ENCODE assay signal across 8 mouse cellular contexts in genomic region chr17:72917241-72918030, GRCm38 (mm10). TPM values are rescaled to one million over a fixed set of nuclear protein-coding genes. Genes with fewer than 3 reads are reported as not detected.
DNase-seq lines count a peak whose midpoint lies in the region; ATAC-seq lines count a peak whose summit lies in the region.

No protein-coding gene starts in this region.

- H3K27ac ChIP-seq in hindbrain, embryonic 13.5 days: peak overlapping the region; percentile 97
- H3K27ac ChIP-seq in macrophage: peak overlapping the region; percentile 69

- H3K79me2 ChIP-seq in macrophage (ENCODE audit: inconsistent target): peaks cover 36% of the 10 kb centered on the region; the same call in 1 of the 2 replicates

- peak; percentile 65 for ATAC-seq in hindbrain, embryonic 13.5 days (ENCODE audit: low FRiP score)

- H3K9me3 ChIP-seq in hindbrain, embryonic 13.5 days: no peaks in the 10 kb centered on the region

- H3K9ac ChIP-seq in hindbrain, embryonic 13.5 days: peak overlapping the region; percentile 97

- peak; percentile 86 for DNase-seq in T-cell, adult 2 months (ENCODE audit: low spot score)
- peak; percentile 62 for DNase-seq in cerebellum, adult 8-10 months
- DNase-seq in frontal cortex, postnatal 14 days (ENCODE audit: low spot score in 2 of 2): peak; percentile 57 to 68
- peak; percentile 45 to 52 for DNase-seq in left cerebral cortex, adult 8-10 months (ENCODE audit: low spot score in 2 of 2)
- peak; percentile 67 to 70 for DNase-seq in right cerebral cortex, postnatal 10 days (ENCODE audit: low spot score in 2 of 2)
- peak; percentile 45 for DNase-seq in yolk sac, embryonic 10.5 days (ENCODE audit: low spot score)

- peaks cover 37% of the 10 kb centered on the region for H3K4me1 ChIP-seq in hindbrain, embryonic 13.5 days (replicated peaks)

- H3K4me2 ChIP-seq in hindbrain, embryonic 13.5 days: peak overlapping the region; percentile 87

- peaks cover 5% of the 10 kb centered on the region for H3K27me3 ChIP-seq in hindbrain, embryonic 13.5 days

- peaks cover 14% of the 10 kb centered on the region for H3K36me3 ChIP-seq in hindbrain, embryonic 13.5 days
- H3K36me3 ChIP-seq in macrophage (ENCODE audit: inconsistent target): peaks cover 16% of the 10 kb centered on the region; the same call in 1 of the 2 replicates

- H3K4me3 ChIP-seq in hindbrain, embryonic 13.5 days: peak overlapping the region; percentile 78
- H3K4me3 ChIP-seq in macrophage (ENCODE audit: inconsistent target): peak overlapping the region; percentile 81

- WGBS in hindbrain, embryonic 13.5 days: under 1% methylated on average over 37 of the region's 37 CpGs
- WGBS in macrophage (ENCODE audit: missing documents): 2% methylated on average over 36 of the region's 37 CpGs

RNA-seq across cellular contexts. Expression of gene Lbh, which starts 0.7 kb away (rescaled TPM):
- 7.0 and 8.5 TPM in 2 replicates for polyA plus RNA-seq in hindbrain, embryonic 13.5 days (2015; fragmentation: Nextera tagmentation; extraction: Ambion mirVana)
- 10 to 100 TPM; 38.8 to 43.8 (median 41.5) TPM for total RNA-seq in left cerebral cortex, adult 8-10 months (2022)
- 10 to 100 TPM in 1 of 26 experiments, 1 to 10 TPM in 25; 1.2 to 13.3 (median 3.1) TPM for total RNA-seq in macrophage (2018; cell fraction: chromatin; rRNA removed)
- 10 to 100 TPM; 12.3 to 39.9 (median 24.0) TPM for total RNA-seq in macrophage (2018; cell fraction: cytosol; rRNA removed)
- total RNA-seq in macrophage (2018; cell fraction: nucleus; rRNA removed): 10 to 100 TPM in 18 of 26 experiments, 1 to 10 TPM in 8; 5.6 to 31.9 (median 11.8) TPM
- polyA plus RNA-seq in macrophage (2018): 28.0 to 32.2 TPM (median 30.6 TPM) in 3 replicates

Comparison
In these comparisons a context has a peak if more than half of its experiments do, and no peak if none do; other contexts are left out.
1. Peak in every context shown above with its lines: DNase-seq, ATAC-seq, H3K4me3 ChIP-seq and H3K27ac ChIP-seq.